Mouse (Mus musculus): ENCODE results near the gene Epx. TPM values are rescaled to one million over a fixed set of nuclear protein-coding genes. Genes with fewer than 3 reads are reported as not detected.

Gene Epx
- polyA plus RNA-seq (2012; rRNA removed) (0.80 and 1.2 TPM in 2 replicates), polyA plus RNA-seq (2014; fragmentation: Nextera tagmentation; extraction: Ambion mirVana) (0.40 and 1.2 TPM in 2 replicates)

DNA sequence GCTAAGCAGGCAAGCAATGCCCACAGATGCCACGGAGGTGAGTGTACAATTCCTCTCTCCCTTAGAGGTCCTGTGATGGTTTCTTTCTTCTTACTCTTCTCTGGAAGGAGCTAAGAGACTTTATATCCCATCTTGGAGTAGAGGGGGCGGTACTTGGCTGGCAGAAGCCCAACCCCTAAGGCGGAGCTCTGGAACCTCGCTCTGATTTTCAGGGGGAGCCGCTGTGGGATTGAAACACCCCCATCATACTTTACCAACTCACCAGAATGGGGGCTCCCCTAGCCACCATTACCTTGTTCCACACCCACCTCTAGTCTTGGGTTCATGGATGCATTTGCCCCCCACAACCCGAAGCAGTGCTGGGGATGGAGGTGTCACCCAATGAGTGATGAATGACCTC, at the start of gene Epx:
TSS of gene Epx (minus strand) at position 101 of the 400 bp plus-strand sequence.
- WGBS = 83% methylated on average over 6 of the region's 6 CpGs
- no peak for TF ChIP-seq POLR2A (IDR thresholded peaks at IDR 0.05; ENCODE audit: borderline replicate concordance, extremely low read depth, insufficient read depth, insufficient read length)
- no peaks in the 10 kb centered on the region for H3K9me3 ChIP-seq (ENCODE audit: control insufficient read depth, low read length)
- H3K27me3 ChIP-seq (ENCODE audit: control insufficient read depth, insufficient read depth, low read length) = no peaks in the 10 kb centered on the region
- H3K9ac ChIP-seq (ENCODE audit: low read depth, low read length, severe bottlenecking) = no peak within 1 kb of the TSS
- DNase-seq (ENCODE audit: low spot score) = no peak
- peaks cover 9% of the 10 kb centered on the region; the same call in 1 of the 2 replicates for H3K4me1 ChIP-seq (ENCODE audit: control insufficient read depth, insufficient read depth, low read length)
- H3K27ac ChIP-seq (replicated peaks; ENCODE audit: low read depth, low read length) = no peak within 1 kb of the TSS
- no peak within 1 kb of the TSS for H3K4me2 ChIP-seq (replicated peaks; ENCODE audit: low read depth, low read length, severe bottlenecking)
- H3K36me3 ChIP-seq (ENCODE audit: control insufficient read depth, insufficient read depth, low read length) = no peaks in the 10 kb centered on the region
- no peak within 1 kb of the TSS for H3K4me3 ChIP-seq (replicated peaks; ENCODE audit: low read length)
- no peak for ATAC-seq (ENCODE audit: low FRiP score, low read depth)

DNA sequence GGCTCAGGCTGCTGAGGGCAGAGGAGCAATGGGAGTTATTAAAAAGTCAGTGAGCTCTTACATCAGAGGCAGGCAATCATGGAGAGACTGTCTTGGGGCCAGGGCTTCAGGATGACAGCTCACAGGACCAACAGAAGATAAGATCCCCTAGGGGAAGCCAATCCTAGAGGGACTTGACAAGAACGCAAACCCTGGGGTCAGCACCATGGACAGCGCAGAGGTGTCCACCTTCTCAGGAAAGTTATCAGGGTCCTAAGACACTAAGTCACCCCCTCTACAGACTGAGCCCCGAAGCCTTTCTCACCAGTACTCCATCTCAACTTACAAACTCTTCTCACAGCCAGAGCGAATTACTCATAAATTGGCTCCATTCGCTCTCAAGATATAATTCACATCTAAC, 45.6 kb upstream of the Epx start, which contains the start of gene Olfr464:
TSS of gene Olfr464 (minus strand) at position 2 of the 400 bp plus-strand sequence.
- DNase-seq (ENCODE audit: low spot score) = peak; percentile 47
- no peak within 1 kb of the TSS for H3K27ac ChIP-seq (replicated peaks; ENCODE audit: low read depth, low read length)
- no peaks in the 10 kb centered on the region for H3K36me3 ChIP-seq (ENCODE audit: control insufficient read depth, insufficient read depth, low read length)
- H3K4me1 ChIP-seq (ENCODE audit: control insufficient read depth, insufficient read depth, low read length) = no peaks in the 10 kb centered on the region
- no peak for TF ChIP-seq POLR2A (IDR thresholded peaks at IDR 0.05; ENCODE audit: borderline replicate concordance, extremely low read depth, insufficient read depth, insufficient read length)
- H3K4me3 ChIP-seq (replicated peaks; ENCODE audit: low read length) = no peak within 1 kb of the TSS
- H3K9ac ChIP-seq (ENCODE audit: low read depth, low read length, severe bottlenecking) = no peak within 1 kb of the TSS
- H3K9me3 ChIP-seq (ENCODE audit: control insufficient read depth, low read length) = no peaks in the 10 kb centered on the region
- no peak within 1 kb of the TSS for H3K4me2 ChIP-seq (replicated peaks; ENCODE audit: low read depth, low read length, severe bottlenecking)
- no peak for ATAC-seq (ENCODE audit: low FRiP score, low read depth)
- WGBS = 19% methylated on average over 5 of the region's 5 CpGs
- H3K27me3 ChIP-seq (ENCODE audit: control insufficient read depth, insufficient read depth, low read length) = no peaks in the 10 kb centered on the region

DNA sequence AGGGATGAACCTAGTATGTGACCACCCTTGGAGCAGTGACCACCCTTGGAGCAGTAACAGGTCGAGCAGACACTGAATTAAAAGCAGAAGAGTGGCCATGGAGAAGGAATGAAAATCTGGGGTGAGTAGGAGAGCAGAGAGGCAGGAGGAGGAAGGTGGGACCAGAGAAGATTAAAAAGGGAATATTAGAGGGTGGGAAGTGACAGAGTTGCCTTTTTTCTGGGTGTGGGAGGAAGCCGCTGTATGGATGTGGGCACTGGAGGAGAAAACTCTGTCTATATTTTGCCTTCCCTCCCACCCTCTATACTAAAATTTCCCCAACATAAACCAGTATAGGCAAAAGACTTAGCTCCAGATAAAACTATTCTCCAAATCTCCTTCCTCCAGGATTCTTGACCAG, 45.0 kb upstream of the Epx start:
- no peak for DNase-seq (ENCODE audit: low spot score)
- no peak overlapping the region for H3K27ac ChIP-seq (replicated peaks; ENCODE audit: low read depth, low read length)
- no peaks in the 10 kb centered on the region for H3K36me3 ChIP-seq (ENCODE audit: control insufficient read depth, insufficient read depth, low read length)
- H3K9me3 ChIP-seq (ENCODE audit: control insufficient read depth, low read length) = no peaks in the 10 kb centered on the region
- H3K4me3 ChIP-seq (replicated peaks; ENCODE audit: low read length) = no peak overlapping the region
- no peak overlapping the region for H3K4me2 ChIP-seq (replicated peaks; ENCODE audit: low read depth, low read length, severe bottlenecking)
- TF ChIP-seq POLR2A (IDR thresholded peaks at IDR 0.05; ENCODE audit: borderline replicate concordance, extremely low read depth, insufficient read depth, insufficient read length) = no peak
- no peak overlapping the region for H3K9ac ChIP-seq (ENCODE audit: low read depth, low read length, severe bottlenecking)
- no peak for ATAC-seq (ENCODE audit: low FRiP score, low read depth)
- no peaks in the 10 kb centered on the region for H3K27me3 ChIP-seq (ENCODE audit: control insufficient read depth, insufficient read depth, low read length)
- WGBS = 63% methylated on average over 2 of the region's 2 CpGs
- no peaks in the 10 kb centered on the region for H3K4me1 ChIP-seq (ENCODE audit: control insufficient read depth, insufficient read depth, low read length)

DNA sequence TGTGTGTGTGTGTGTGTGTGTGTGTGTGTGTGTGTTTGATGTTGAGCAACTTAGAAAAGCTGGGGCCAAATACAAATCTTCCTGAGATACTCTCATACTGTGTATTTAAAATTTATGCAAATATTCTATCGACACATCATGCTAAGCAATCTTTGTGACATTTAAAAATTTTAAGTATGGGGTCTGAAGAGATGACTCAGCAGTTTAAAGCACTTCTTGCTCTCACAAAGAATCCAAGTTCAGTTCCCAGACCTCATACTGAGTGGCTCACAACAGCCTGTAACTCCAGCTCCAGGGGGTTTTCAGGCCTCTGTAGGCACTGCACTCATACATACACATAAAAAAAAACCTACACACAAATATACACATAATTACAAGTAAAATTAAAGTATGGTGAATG, 40.7 kb upstream of the Epx start:
- Histone ChIP-seq H3K9me3 (ENCODE audit: control insufficient read depth, low read length) (no peaks in the 10 kb centered on the region), H3K9ac (ENCODE audit: low read depth, low read length, severe bottlenecking) (no peak overlapping the region), H3K4me2 (replicated peaks; ENCODE audit: low read depth, low read length, severe bottlenecking) (no peak overlapping the region), H3K27ac (replicated peaks; ENCODE audit: low read depth, low read length) (no peak overlapping the region), H3K36me3 (ENCODE audit: control insufficient read depth, insufficient read depth, low read length) (no peaks in the 10 kb centered on the region), H3K27me3 (ENCODE audit: control insufficient read depth, insufficient read depth, low read length) (no peaks in the 10 kb centered on the region), H3K4me1 (ENCODE audit: control insufficient read depth, insufficient read depth, low read length) (no peaks in the 10 kb centered on the region), H3K4me3 (replicated peaks; ENCODE audit: low read length) (no peak overlapping the region)
- WGBS = 96% methylated on average over 1 of the region's 1 CpGs
- ATAC-seq (ENCODE audit: low FRiP score, low read depth) = no peak
- DNase-seq (ENCODE audit: low spot score) = no peak
- no peak for TF ChIP-seq POLR2A (IDR thresholded peaks at IDR 0.05; ENCODE audit: borderline replicate concordance, extremely low read depth, insufficient read depth, insufficient read length)

DNA sequence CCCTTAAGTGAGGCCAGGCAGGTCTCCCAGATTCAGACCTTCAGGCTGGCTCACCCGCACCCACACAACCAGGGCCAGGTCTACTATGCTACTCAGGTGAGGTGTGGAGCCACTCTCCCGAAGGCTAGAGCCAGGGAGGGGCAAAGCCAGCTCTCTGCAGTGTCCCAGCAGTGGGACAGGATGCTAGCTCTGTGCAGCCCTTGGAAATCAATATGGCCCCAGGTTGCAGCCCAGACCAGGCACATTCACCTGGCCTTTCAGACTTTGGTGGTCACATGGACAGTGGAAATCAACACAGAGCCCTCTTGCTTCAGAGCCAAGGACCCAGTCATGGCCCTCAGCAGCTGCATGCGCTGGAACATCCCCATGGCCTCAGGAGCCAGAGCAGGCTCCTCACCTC, 29.0 kb upstream of the Epx start:
- H3K27ac ChIP-seq (replicated peaks; ENCODE audit: low read depth, low read length) = no peak overlapping the region
- H3K4me3 ChIP-seq (replicated peaks; ENCODE audit: low read length) = no peak overlapping the region
- 80% methylated on average over 3 of the region's 3 CpGs for WGBS
- ATAC-seq (ENCODE audit: low FRiP score, low read depth) = no peak
- no peaks in the 10 kb centered on the region for H3K4me1 ChIP-seq (ENCODE audit: control insufficient read depth, insufficient read depth, low read length)
- no peak overlapping the region for H3K4me2 ChIP-seq (replicated peaks; ENCODE audit: low read depth, low read length, severe bottlenecking)
- no peaks in the 10 kb centered on the region for H3K36me3 ChIP-seq (ENCODE audit: control insufficient read depth, insufficient read depth, low read length)
- DNase-seq (ENCODE audit: low spot score) = no peak
- TF ChIP-seq POLR2A (IDR thresholded peaks at IDR 0.05; ENCODE audit: borderline replicate concordance, extremely low read depth, insufficient read depth, insufficient read length) = no peak
- no peak overlapping the region for H3K9ac ChIP-seq (ENCODE audit: low read depth, low read length, severe bottlenecking)
- H3K27me3 ChIP-seq (ENCODE audit: control insufficient read depth, insufficient read depth, low read length) = no peaks in the 10 kb centered on the region
- no peaks in the 10 kb centered on the region for H3K9me3 ChIP-seq (ENCODE audit: control insufficient read depth, low read length)

DNA sequence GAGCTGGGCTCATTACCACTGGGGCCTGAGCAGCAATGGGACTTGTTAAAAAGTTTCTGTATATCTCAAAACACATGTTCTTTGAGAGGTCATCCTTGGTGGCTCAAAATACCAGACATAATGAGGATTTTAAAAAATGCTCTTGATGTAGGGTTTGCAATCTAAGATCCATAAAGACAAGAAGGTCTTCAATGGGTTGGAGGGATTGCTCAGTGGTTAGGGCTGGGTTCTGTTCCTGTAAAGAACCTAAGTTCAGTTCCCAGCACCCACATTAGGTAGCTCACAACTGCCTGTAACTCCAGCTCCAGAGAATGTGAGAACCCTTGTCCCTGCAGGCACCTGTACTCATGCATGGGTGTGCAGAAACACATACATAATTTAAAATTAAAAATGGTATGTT, 22.0 kb upstream of the Epx start, which contains the start of gene Olfr463:
TSS of gene Olfr463 (minus strand) at position 101 of the 400 bp plus-strand sequence.
- no peaks in the 10 kb centered on the region for H3K9me3 ChIP-seq (ENCODE audit: control insufficient read depth, low read length)
- no peak for ATAC-seq (ENCODE audit: low FRiP score, low read depth)
- no peak within 1 kb of the TSS for H3K9ac ChIP-seq (ENCODE audit: low read depth, low read length, severe bottlenecking)
- no peak for DNase-seq (ENCODE audit: low spot score)
- no peaks in the 10 kb centered on the region for H3K36me3 ChIP-seq (ENCODE audit: control insufficient read depth, insufficient read depth, low read length)
- no peaks in the 10 kb centered on the region for H3K27me3 ChIP-seq (ENCODE audit: control insufficient read depth, insufficient read depth, low read length)
- no peaks in the 10 kb centered on the region for H3K4me1 ChIP-seq (ENCODE audit: control insufficient read depth, insufficient read depth, low read length)
- no peak within 1 kb of the TSS for H3K27ac ChIP-seq (replicated peaks; ENCODE audit: low read depth, low read length)
- no peak within 1 kb of the TSS for H3K4me3 ChIP-seq (replicated peaks; ENCODE audit: low read length)
- no peak within 1 kb of the TSS for H3K4me2 ChIP-seq (replicated peaks; ENCODE audit: low read depth, low read length, severe bottlenecking)
- TF ChIP-seq POLR2A (IDR thresholded peaks at IDR 0.05; ENCODE audit: borderline replicate concordance, extremely low read depth, insufficient read depth, insufficient read length) = no peak

All from limb, embryonic 14.5 days (tissue).